Mouse (Mus musculus) frontal cortex, adult 2 months (tissue): Measurements from ENCODE around the gene Vps72. TPM values are rescaled to one million over a fixed set of nuclear protein-coding genes. Genes with fewer than 3 reads are reported as not detected.

ENCODE experiments used
- DNase-seq, 2 experiments: peaks; one replicate each; pipeline ENCODE4 v3.0.0; 2022; ENCODE audit warnings: low spot score in 1 of 2; ENCODE audit errors: extremely low spot score in 1 of 2
- polyA plus RNA-seq: library from polyadenylated mRNA; depleted of rRNA; stranded (reverse); fragments of >200 nt; gene quantifications from 2 replicates; pipeline ENCODE4 v1.2.3, GENCODE M21; 2012; rRNA removed

Vps72 gene
- polyA plus RNA-seq, 1 experiment: 58.0 TPM

DNA sequence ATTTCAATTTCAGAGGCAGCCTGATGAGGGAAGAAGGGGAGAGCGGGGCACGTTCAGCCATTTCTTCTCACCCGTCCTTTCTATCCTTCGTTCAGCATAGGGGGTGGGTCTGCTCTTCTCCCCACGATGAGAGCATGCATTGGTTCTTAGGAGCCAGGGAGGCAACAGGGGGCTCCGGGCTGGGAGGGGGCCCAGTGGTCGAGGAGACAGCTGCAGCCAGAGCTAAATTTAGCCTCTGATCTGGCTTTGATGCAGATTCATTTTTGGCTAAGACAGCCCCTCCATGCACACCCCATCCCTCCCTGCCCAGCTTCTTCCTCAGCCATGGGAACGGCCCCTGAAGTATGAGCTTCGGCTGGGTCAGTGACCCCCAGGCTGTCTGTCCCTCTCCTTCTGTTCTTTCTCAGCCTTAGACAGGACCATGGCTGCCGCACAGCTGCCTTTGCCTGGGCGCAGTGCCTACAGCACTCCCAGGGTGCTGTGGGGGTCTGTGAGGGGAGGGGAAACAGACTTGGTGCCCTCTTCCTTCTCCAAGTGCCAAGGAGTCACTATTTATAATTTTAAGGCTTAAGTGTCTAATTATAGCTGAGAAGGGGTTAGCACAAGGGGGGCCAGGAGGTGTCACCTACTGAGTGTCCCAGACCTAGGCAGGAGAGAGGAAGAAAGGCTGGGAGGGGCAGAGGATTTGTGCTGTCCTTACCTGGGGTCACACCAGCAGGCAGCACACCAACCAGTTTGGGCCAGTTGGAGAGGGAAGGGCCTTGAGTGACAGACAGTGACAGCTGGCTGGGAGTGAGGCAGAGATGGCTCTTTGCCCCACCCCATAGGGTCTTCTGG is 52.8 kb downstream of the Vps72 start:
- no peak for DNase-seq

GRCm38 (mm10) chr3:95164256-95164550 is 53.4 kb downstream of the Vps72 start:
- DNase-seq: no peak

DNA sequence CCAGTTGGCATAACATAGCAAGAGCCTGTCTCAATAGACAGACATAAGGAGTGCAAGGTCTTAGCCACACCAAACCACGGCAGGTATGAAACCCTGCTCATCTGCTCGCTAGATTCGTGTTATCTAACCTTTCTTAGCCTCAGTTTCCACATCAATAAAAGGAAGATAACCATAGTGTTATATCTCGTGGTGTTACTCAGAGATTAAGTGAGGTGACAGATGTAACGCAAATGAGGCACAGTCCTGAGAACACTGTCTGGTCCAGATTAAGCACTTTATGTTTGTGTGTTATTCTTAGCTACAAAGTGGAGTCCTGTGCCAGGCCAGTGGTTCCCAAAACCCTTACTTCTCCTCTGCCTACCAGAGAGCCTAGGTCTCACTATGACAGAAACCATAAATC is 54.0 kb downstream of the Vps72 start:
- DNase-seq: no peak

- no peak for DNase-seq
Observed at GRCm38 (mm10) chr3:95169996-95170395, 59.2 kb downstream of the Vps72 start.

- no peak for DNase-seq
Observed at GRCm38 (mm10) chr3:95171105-95171504, 60.3 kb downstream of the Vps72 start.

Other genes with a start within 250 kb of the Vps72 start
- 245 and 253 TPM in 2 replicates for gene Psmb4, start 224.1 kb upstream of the Vps72 start, polyA plus RNA-seq
- gene Selenbp1, start 178.0 kb upstream of the Vps72 start, polyA plus RNA-seq: 13.9 and 14.5 TPM in 2 replicates
- 27.8 and 31.8 TPM in 2 replicates for gene Rfx5, start 156.9 kb upstream of the Vps72 start, polyA plus RNA-seq
- 58.9 and 64.4 TPM in 2 replicates for gene Pi4kb, start 136.3 kb upstream of the Vps72 start, polyA plus RNA-seq
- 18.4 and 20.9 TPM in 2 replicates for gene Zfp687, start 95.6 kb upstream of the Vps72 start, polyA plus RNA-seq
- gene Psmd4, start 68.4 kb upstream of the Vps72 start, polyA plus RNA-seq: 219 and 229 TPM in 2 replicates
- 41.6 and 42.0 TPM in 2 replicates for gene Pip5k1a, start 4.1 kb upstream of the Vps72 start, polyA plus RNA-seq
- 0.98 and 2.4 TPM in 2 replicates for gene Tmod4, start 13.5 kb downstream of the Vps72 start, polyA plus RNA-seq
- 118 and 124 TPM in 2 replicates for gene Scnm1, start 23.0 kb downstream of the Vps72 start, polyA plus RNA-seq
- gene Lysmd1, start 23.1 kb downstream of the Vps72 start, polyA plus RNA-seq: 20.2 and 21.2 TPM in 2 replicates
- gene Tnfaip8l2, start 31.3 kb downstream of the Vps72 start, polyA plus RNA-seq: 4.0 and 5.9 TPM in 2 replicates
- 34.6 and 35.8 TPM in 2 replicates for gene Sema6c, start 49.4 kb downstream of the Vps72 start, polyA plus RNA-seq
- 15.8 and 17.9 TPM in 2 replicates for gene Gabpb2, start 106.9 kb downstream of the Vps72 start, polyA plus RNA-seq
- gene Cdc42se1, start 117.7 kb downstream of the Vps72 start, polyA plus RNA-seq: 62.5 and 63.5 TPM in 2 replicates
- 388 and 439 TPM in 2 replicates for gene Mllt11, start 121.1 kb downstream of the Vps72 start, polyA plus RNA-seq
- 0.29 and 0.30 TPM in 2 replicates for gene Gm128, start 130.6 kb downstream of the Vps72 start, polyA plus RNA-seq
- 0.40 and 0.48 TPM in 2 replicates for gene Bnipl, start 140.2 kb downstream of the Vps72 start, polyA plus RNA-seq
- gene Mindy1, start 170.3 kb downstream of the Vps72 start, polyA plus RNA-seq: 30.2 and 30.8 TPM in 2 replicates
- 23.1 and 25.3 TPM in 2 replicates for gene Prune1, start 171.1 kb downstream of the Vps72 start, polyA plus RNA-seq
- gene Anxa9, start 196.2 kb downstream of the Vps72 start, polyA plus RNA-seq: 2.5 and 2.6 TPM in 2 replicates
- 93.9 and 99.4 TPM in 2 replicates for gene Cers2, start 203.8 kb downstream of the Vps72 start, polyA plus RNA-seq
- 32.8 and 36.6 TPM in 2 replicates for gene Setdb1, start 246.2 kb downstream of the Vps72 start, polyA plus RNA-seq